Mouse (Mus musculus) olfactory bulb, adult 2 months (tissue): Measurements from ENCODE around the gene Syt13.

Source experiments
- CTCF ChIP-seq: fragments of 200-500 bp; IDR thresholded peaks from 2 replicates; pipeline ENCODE4 v1.5.1; 2012; ENCODE audit warnings: low read depth, mild to moderate bottlenecking, low read length, moderate library complexity; ENCODE audit not compliant: insufficient read depth
- POLR2A ChIP-seq: fragments of 200-500 bp; IDR thresholded peaks from 2 replicates; pipeline ENCODE4 v1.6.1; 2012; ENCODE audit warnings: mild to moderate bottlenecking, low read depth, low read length, moderate library complexity; ENCODE audit not compliant: insufficient read depth

DNA sequence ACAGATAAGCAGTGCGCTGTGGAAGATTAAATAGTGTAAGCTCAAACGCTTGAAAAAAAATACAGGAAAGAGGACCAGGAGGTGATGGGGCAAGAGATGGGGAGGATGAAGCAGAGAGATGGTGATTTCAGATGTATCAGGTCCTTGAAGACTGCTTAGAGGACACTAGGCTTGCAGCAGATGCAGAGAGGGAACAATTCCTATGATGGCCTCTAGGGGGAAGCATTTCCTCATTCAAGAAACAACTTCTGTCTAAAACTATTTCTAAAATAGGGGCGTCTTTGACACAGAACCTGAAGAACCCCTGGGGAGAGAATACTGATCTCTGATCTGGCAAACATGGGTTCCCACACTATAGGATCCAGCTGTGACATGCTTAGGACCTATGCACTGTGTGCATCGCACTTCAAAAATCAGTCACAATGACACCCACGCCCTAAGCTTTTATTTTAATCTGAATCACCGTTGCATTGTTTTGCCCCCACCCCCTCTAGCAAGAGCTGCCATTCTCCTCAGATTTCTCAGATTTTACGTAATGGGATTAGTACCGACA is 10.5 kb upstream of the Syt13 start:
- TF ChIP-seq CTCF (no peak), POLR2A (no peak)
